Mouse (Mus musculus): ENCODE results near the gene Dmrta1. TPM values are rescaled to one million over a fixed set of nuclear protein-coding genes. Genes with fewer than 3 reads are reported as not detected.
"Not testable (repeated sequence)": the region's sequence is repeated elsewhere in the genome, so short reads cannot be mapped to it uniquely, and the experiment has no call there.

The Dmrta1 gene
- polyA plus RNA-seq, 1 experiment from 2014 or later: 0.35 TPM

GRCm38 (mm10) chr4:89697951-89698350 lies 18.7 kb downstream of the Dmrta1 start:
- Histone ChIP-seq H3K27ac (no peak overlapping the region), H3K27me3 (ENCODE audit: control insufficient read depth, insufficient read depth, low read length) (no peaks in the 10 kb centered on the region), H3K4me1 (replicated peaks; ENCODE audit: control insufficient read depth, insufficient read depth, low read length) (no peaks in the 10 kb centered on the region), H3K4me3 (replicated peaks; ENCODE audit: low read length) (no peak overlapping the region), H3K9me3 (ENCODE audit: control insufficient read depth, low read length) (no peaks in the 10 kb centered on the region), H3K9ac (no peak overlapping the region), H3K4me2 (replicated peaks) (no peak overlapping the region), H3K36me3 (replicated peaks; ENCODE audit: control insufficient read depth, insufficient read depth) (no peaks in the 10 kb centered on the region)
- no peak for DNase-seq (ENCODE audit: low spot score)
- ATAC-seq (ENCODE audit: low FRiP score): no peak

DNA sequence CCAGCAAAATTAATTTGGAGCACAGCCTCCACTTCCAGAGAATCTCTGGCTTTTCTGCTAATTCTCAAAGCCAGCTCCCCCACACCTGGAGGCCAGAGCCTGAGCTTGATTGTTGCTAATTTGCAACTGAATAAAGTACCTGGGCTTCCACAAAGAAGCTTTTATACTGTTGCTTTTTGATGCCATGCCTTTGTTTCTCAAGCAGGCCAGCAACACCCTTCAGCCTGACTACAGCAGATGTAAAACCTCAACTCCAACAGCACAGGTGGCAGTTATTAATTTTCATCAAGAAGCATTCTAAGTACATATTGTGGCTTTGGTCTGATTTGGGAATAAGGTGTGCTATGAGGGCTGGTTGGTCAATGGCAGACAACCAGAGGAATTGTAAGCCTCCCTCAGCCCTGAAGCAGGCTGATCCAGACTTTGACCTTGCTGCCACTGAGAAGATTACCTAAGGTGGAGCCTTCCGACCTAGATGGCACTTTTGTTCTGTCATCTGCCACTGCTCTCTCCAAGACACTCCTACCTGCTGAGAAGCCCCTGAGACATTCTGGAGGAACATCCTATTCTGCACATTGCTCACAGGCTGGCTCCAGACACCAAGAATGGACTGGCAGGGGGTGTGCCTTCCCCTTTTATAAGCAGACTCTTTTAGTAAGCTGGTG lies 44.4 kb downstream of the Dmrta1 start:
- H3K36me3 ChIP-seq (replicated peaks; ENCODE audit: control insufficient read depth, insufficient read depth); H3K4me3 ChIP-seq (replicated peaks; ENCODE audit: low read length); H3K9ac ChIP-seq; H3K27ac ChIP-seq; ATAC-seq (ENCODE audit: low FRiP score); H3K27me3 ChIP-seq (ENCODE audit: control insufficient read depth, insufficient read depth, low read length); DNase-seq (ENCODE audit: low spot score); H3K9me3 ChIP-seq (ENCODE audit: control insufficient read depth, low read length); H3K4me2 ChIP-seq (replicated peaks); H3K4me1 ChIP-seq (replicated peaks; ENCODE audit: control insufficient read depth, insufficient read depth, low read length): not testable (repeated sequence)
- 71% methylated on average over 1 of the region's 1 CpGs for WGBS

All from hindbrain, embryonic 14.5 days (tissue).